Mouse (Mus musculus) natural killer cell, adult 2 months (primary cell): Measurements from ENCODE around the gene Zfp217.
A peak's percentile ranks its signal among the peaks of the same experiment; 100 is the strongest.

Experiments
- DNase-seq, 2 experiments: peaks; one replicate each; pipeline ENCODE4 v3.0.0; 2022; ENCODE audit warnings: low spot score in 2 of 2

Zfp217 gene

DNA sequence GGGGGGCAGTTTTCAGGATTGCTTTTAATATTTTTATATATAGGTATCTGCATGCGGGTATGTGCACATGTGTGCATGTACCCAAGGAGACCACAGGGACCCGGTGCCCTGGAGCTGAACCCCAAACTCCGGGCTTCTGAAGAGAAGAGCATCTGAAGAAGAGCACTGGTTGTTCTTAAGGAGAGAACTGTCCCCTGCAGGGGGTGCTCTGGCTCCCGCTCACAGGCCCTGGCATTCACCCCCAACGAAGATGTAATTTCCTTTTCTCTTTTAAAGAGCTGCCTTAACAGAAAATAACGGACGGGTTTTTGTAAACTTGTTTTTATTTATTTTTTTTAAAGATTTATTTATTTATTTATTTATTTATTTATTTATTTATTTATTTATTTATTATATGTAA is 46.0 kb downstream of the Zfp217 start:
- DNase-seq = no peak

DNA sequence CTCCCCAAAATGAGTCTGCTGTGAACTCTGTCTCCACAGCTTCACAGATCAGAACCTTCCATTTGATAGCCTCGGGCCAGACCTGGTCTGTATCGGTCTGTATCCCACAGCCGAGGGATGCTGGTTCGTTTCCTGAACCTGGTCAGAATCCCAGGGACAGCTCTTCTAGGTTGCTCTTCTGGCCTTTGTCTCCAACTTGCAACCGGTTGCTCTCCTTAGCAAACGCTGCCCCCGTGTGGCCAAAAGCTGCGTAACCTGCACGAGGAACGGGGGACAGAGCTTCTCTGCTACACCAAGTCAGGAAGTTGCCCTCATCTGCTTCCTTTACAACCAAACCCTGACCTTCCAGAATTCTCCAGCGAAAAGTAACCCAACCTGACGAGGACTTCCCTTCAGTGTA is 46.8 kb downstream of the Zfp217 start:
- peak; percentile 73 to 83 for DNase-seq

DNA sequence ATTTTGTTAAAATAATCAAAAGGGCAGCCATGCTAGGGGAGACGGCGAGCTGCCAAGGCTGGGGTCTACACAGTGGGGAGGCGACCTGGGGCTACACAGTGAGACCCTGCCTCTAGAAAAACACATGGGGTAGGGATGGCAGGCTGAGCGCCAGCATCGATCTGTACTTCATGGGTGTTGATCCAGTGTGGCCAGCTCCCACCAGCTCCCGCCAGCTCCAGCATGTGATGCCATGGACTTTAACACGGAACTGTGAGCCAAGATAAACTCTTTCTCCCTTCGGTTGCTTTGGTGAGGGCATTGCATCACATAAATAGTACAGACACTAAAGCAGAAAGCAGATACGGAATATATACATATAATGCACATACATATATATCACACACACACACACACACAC is 53.0 kb downstream of the Zfp217 start:
- DNase-seq = no peak

DNA sequence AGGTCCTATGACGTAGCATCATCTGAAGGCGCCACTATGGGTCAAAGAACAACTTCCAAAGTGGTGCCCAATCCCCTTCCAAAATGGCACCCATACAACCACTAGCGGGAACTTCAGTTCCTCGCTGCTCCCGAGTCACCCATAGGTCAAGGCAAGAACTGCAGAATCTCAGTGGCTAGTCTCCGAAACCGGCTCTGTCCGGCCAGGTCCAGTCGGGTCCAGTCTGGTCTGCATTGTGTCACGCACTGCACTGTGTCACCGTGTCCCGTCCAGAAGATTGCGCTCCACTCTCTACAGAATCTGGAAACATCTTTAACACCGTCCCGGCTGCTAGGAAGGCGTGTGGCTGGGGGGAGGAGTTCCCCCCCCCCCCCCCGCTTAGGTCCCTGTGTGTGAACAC is 53.7 kb downstream of the Zfp217 start:
- no peak for DNase-seq

DNA sequence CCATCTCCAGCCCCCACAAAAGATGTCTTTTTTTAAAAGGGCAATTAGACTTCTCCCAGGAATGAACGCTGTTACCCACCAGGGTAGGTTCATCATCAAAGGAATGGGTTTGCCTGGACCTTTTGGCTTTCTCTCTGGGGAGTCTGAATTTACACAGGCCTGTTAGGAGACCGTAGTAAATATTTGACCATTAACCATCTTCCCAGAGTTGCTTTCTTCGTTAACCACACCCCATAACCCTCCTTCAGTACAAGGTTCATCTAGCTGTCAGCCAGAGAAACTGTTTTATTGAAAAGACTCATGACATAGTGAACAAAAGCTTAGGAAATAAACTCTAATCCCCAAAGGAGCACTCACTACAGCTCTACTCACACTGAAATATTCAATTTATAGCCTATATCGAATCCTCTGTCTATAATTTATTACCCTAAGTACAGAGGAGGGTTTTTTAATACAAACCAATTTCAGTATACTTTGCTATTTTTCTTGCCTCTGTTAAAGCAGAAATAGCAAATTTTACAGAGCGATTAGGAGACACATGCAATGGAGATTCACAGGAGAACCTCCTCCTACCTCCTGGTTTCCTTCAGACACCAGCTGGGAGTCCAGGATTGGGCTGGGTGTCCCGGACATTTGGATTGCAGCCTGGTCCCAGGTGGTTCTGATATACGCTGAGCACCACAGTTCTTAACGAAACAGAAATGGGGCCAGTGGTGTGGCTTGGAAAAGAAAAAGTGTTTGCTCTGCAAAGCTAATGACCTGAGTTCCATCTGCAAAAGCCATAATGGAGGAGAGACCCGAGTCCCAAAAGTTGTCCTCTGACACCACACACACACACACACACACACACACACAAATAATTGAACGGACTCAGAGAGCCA is 56.1 kb downstream of the Zfp217 start:
- no peak for DNase-seq

DNA sequence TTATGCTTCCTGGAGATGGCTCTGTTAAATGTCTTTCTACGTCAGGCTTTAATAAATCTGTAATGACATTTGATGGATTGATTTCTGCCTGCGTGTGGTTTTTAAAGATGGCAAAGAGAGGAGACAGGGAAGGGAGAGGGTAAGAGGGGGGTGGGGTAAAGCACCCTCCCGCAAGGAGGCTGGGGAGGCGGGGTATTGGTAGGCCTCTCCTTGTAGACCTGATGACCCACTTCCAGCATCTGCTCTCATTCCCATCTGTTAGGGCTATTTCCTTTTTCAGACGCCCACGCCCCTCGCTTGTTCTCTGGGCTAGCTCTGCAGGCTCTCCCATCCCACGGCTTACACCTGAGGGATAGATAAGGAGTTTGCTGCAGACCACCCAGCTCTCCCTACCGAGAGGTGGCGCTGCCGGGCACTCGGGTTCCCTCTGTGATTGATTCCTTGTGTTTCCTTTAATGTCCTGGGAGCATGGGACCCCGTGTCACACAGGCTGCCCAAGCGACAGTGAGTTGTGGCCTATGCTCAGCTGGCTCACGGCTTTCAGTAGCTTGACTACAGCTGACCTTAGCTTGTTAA is 69.4 kb downstream of the Zfp217 start:
- DNase-seq = no peak

DNA sequence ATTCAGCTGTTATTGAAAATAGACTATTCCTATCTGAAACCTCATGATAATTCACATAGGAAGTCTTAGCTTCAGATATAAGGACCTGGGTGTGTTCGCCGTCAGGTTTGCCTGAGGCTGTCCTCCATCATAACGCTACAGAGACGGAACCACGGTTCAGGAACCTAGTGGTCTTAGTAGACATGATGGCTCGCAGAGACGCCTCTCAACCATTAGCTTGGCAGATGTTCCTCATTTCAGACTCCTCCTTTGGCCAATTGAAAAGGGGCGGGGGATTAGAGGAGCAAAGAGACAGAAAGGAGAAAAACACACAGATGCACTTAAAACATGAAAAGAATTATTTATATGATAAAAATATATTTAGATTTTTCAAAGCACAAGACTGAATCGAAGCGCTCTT is 69.9 kb downstream of the Zfp217 start:
- DNase-seq = no peak

DNA sequence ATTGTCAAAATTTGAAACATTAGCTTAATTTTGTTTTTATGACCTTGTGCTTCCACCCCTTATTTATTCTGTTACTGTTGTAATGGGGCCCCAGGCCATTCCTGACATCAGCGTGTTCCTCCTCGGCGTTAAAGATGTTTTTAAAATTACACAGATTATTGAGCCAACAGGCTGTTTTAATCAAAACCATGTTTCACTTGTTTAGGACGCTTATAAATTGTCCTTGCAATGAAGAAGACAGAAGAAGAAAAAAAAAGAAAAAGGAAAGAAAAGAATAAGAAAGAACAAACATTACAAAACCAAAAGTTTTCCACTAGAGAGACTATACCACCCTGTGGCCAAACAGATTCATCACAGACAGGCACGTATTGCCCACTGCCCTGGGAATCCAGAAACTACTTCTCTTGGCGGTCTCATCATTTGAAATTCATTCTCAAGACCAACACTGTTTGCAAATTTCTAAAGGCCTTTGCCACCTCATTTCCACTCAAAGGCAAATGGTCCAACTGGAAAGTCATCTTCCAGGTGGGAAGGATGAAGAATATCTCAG is 70.9 kb downstream of the Zfp217 start:
- no peak for DNase-seq

DNA sequence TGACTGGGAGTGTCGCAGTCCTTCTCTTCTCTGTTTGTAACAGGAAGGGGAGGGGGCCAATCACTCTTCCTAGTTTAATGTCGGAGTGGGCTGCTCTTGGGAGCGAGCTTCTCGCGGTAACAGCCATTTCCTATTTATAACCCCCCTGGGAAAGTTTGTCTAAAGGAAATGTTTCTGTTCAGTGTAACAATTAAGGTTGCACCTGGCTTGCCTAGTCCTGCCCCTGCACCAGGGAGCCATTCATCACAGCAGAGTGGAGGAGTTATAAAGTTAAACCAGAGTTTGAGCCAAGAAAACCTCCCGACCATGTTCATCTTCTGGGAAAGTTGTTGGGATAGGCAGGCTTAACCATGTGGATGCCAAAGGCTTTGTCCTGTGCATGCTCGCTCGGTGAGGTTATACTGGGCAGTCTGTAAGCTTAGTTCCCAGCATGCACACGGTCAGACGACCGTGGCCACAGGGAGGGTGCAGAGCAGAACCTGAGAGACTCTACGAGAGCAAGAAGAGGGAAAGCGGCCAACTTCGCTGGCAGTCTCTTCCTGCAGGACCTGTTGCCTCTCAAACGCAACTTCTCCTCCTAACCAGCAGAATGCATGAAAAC is 77.2 kb downstream of the Zfp217 start:
- DNase-seq = no peak

DNA sequence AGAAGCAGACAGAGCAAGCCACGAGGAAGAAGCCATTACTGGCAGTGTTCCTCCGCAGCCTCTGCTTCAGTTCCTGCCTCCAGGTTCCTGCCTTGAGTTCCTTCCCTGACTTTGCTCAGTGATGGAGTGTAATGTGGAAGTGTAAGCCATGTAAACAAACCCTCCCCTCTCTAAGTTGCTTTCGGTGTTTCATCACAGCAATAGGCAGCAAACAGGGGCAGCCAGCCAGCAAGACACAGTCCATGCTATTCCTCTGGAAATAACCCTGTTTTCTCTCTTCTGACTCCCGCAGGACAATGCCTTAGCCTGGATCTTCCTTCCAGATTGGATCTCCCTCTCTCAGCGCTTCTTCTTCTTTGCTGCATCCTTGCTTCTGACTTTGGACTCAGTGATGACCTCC is 77.9 kb downstream of the Zfp217 start:
- DNase-seq = no peak

DNA sequence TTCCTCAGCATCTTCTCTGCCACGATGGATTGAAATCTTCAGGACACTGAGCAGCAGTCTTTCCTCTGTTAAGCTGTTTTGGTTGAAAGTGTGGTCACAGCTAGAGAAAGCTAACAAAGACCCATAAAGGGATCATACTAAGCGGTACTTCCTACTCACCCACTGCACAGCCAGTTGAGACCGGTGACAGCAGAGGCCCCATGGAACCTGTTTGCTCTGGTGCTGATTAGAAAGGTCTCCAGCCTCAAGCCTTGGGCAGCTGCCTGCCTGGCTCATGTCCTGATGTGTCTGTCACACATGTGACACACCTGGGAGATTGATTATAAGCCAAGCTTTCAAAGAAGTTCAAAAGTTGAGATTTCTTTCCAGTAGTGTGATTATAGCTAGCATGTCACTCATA is 85.5 kb downstream of the Zfp217 start:
- no peak for DNase-seq

DNA sequence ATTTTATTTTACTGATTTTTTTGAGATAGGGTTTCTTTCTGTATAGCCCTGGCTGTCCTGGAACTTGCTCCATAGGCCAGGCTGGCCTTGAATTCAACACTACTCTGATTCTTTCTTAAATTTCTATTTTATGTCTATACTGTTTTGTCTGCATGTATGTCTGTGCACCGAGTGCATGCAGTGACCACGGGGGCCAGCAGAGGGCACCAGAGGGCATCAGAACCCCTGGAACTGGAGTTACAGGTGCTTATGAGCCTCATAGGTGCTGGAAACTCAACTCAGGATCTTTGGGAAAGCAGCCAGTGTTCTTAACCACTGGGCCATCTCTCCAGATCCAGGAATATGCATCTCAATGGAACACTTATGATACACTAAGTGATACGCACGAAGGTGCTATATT is 87.8 kb downstream of the Zfp217 start:
- peak; percentile 14 to 28 for DNase-seq

DNA sequence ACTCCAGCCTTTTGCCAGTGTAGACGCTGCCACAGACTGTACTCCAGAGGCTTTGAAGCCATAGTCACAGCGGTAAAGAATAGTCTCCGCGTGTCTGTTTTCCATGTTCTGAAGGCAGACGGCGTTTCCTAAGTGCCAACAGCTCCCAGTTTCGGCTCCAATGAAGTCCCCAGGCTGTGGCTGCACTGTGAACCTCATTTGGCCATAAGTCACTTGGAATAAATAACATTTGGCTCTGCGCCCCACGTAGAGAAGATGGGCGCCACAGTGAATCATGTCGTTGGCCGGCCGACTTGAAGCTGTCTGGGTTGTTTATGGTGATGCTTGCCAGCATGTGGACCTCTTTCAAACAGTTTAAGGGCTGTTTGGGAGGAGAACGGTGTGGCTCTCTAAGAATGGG is 89.1 kb downstream of the Zfp217 start:
- DNase-seq = no peak
